Mouse (Mus musculus): ENCODE data around the gene Pdia4. TPM values are rescaled to one million over a fixed set of nuclear protein-coding genes. Genes with fewer than 3 reads are reported as not detected.

Gene Pdia4
- total RNA-seq (2023), result 10 to 100 TPM; 75.3 to 82.5 TPM

DNA sequence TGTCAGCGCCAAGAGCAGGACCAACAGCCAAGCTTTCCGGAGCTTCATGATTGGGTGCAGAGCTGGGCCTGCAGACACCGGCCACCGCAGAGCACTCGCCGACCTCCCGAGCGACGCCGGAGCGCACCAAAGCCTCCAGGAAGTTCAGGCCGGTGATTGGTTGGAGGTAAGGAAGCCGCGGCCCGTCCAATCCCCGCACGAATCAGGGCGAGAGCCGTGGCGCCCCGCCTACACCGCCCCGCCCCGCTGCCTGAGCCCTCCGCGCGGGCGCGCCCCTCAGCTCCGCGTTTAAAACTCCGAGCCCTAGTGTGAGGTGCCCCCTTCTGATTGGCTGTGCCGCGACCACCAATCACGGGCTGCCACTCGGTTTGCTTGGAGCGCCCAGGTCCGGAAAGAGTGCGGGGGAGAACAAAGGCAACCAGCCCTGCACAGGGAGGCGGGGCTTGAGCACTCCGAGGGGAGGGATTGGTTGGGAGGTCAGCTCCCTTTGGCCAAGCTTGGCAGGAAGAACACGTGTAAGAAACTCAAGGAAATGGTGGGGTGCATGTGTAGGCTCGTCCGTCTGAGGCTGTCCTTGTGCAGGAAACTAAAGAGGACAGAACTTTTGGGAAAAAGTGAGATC lies at the start of gene Pdia4:
TSS of gene Pdia4 (minus strand) at position 174 of the 622 bp plus-strand sequence.

DNA sequence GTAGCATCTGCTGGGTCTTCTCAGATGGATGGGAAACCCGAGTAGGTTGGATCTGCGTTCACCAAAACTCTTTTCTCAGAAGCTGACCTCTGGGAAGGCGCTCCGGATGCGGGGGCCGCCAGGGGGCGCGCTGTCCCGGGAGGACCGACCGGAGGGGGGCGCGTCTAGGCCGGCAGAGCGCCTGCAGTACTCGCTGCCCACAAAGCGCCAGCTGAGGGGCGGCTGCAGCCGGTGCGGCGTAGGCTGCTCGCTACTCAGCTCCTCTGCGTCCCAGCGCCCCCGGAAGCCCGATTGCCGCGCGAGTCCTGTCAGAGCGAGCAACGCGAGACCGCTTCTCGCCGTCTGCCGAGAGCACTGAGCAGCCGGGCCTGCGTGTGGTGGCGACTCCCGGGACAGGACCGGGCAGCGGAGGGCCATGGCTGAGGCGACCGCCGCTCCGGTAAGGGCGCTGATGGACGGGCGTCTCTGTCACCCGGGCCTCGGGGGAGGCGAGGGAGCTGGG lies 22.3 kb upstream of the Pdia4 start, which contains the start of gene Zfp398:
TSS of gene Zfp398 (plus strand) at position 180 of the 502 bp plus-strand sequence.

DNA sequence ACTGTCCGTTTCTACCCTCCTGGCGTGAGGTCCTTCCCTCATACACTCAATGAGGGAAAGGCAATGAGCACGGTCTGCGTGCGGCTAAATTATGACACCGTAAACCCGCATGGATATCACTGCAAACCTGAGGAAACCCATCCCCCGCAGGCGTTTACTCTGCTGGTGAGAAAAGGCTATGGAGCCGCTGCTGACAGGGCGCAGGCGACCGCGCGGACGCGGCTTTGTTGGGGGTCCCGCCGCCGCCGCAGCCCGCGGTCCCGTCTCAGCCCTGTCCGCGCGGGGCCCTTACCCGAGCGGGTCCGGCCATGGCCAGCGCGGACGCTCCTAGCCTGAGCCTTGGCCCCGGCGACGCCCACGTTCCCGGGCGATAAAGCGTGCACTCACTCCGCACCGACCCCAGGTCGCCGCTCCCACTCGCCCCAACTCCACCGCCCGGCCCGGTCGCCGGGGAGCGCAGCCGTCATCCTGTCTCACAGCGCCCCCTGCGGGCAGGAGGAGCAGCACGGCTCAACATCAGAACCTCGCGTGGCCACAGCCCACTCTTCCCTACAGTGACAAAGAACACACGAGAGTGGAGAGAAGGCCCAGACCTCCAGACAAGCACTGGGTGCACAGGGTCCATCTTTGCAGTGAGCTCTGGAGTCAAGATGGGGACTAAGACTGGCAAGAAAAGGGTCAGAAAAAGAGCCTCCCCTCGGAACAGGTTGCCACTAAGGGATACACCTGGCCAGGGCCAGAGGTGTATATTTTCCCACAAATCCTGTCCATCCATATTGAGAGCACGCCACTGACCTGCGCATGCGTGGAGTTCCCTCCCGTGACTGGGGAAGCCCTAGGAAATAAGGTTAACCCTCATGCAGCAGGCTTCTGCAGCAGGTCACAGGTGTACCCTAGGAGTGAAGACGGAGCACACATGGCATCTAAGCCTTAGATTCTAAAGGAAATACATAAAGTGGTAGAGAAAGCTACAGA lies 17.2 kb upstream of the Pdia4 start, which contains the start of gene Zfp786:
TSS of gene Zfp786 (minus strand) at position 764 of the 975 bp plus-strand sequence.

Other genes with a start within 250 kb of the Pdia4 start
- gene Ezh2, start 218.1 kb downstream of the Pdia4 start, total RNA-seq (2023), result 10 to 100 TPM; 37.4 to 46.8 TPM
- gene Zfp786, start 17.4 kb upstream of the Pdia4 start, total RNA-seq (2023), result under 1 TPM; 0.24 to 0.58 TPM
- 10 to 100 TPM; 35.8 to 39.5 TPM for gene Zfp398, start 22.2 kb upstream of the Pdia4 start, total RNA-seq (2023)
- gene Zfp282, start 63.8 kb upstream of the Pdia4 start, total RNA-seq (2023), result 10 to 100 TPM; 15.2 to 15.5 TPM
- gene Zfp212, start 107.0 kb upstream of the Pdia4 start, total RNA-seq (2023), result 10 to 100 TPM; 54.2 to 63.8 TPM
- gene Zfp956, start 140.0 kb upstream of the Pdia4 start, total RNA-seq (2023), result 10 to 100 TPM; 23.2 to 23.4 TPM
- 10 to 100 TPM; 44.9 to 53.0 TPM for gene Zfp777, start 235.5 kb upstream of the Pdia4 start, total RNA-seq (2023)

Measured in T-cell, adult 66 days (primary cell).